Mouse (Mus musculus) monocyte, adult 5-6 weeks (primary cell): Measurements from ENCODE around the gene Galntl5. TPM values are rescaled to one million over a fixed set of nuclear protein-coding genes. Genes with fewer than 3 reads are reported as not detected.

Experiments used
- ATAC-seq: fragments of 153-309, 156-312 bp; replicated peaks from 2 replicates; pipeline ENCODE4 v1.8.0; 2017; ENCODE audit warnings: mild to moderate bottlenecking; ENCODE audit not compliant: low TSS enrichment, insufficient number of reproducible peaks, severe bottlenecking, poor library complexity, low FRiP score
- total RNA-seq: library from RNA; stranded (forward); fragments of 200-1000, 200-491, 200-594 nt; gene quantifications from 3 replicates; pipeline ENCODE4 v1.2.3, GENCODE M21; 2017

Gene Galntl5
- total RNA-seq, 1 experiment from 2014 or later, result not detected

DNA sequence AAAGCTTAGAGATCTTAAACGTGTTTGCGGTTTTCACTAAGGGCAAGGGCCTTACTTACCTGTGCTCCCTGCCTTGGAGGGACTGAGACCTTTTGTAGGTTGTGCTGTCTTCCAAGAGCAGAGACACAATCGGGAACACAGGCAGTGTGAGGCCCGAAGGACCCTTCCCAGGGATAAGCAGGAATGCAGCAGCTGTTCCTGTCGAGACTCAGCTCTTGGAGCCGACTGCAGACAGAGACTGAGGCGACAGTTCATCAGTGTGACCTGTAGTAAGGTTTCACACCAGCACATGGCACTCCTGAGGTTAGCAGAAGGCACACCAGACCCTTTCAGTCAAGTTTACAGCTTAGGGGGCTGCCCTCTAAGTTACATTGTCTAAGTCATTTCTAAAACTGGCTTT lies 81.0 kb downstream of the Galntl5 start:
- ATAC-seq, result no peak

DNA sequence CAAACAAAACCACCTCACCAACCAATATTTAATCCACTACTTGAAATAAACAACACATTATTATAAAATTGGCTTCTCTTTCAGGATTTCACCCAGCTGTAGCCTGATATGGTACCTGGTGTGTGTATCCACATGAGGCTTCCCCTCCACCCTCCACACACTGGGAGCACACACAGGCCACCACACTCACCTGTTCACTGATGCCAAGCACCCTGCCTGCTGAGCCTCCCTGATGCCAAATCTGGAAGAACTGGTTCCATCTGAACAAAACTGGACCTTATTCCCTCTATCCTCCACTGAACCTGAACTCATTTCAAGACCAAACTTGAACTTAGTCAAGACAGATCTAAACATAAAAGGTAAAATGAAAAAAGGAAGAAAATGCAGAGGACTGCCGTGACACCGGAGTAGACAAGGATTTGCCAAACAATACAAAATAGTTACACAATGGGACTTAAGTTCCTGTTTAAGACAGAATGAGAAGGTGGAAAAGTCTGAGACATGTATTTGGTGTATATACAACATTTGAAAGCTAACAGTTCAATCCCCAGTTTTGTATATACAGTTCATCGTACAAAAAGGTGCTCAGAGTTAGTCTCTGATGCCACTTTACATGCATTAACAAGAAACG lies 87.1 kb downstream of the Galntl5 start:
- no peak for ATAC-seq

Other genes starting within 250 kb of the Galntl5 start
- 38.4 to 61.0 TPM (median 57.7 TPM) in 3 replicates for gene Prkag2, start 80.8 kb upstream of the Galntl5 start, total RNA-seq
- gene Galnt11, start 40.4 kb downstream of the Galntl5 start, total RNA-seq, result 25.2 to 51.5 TPM (median 33.3 TPM) in 3 replicates
- gene E130116L18Rik, start 41.7 kb downstream of the Galntl5 start, total RNA-seq, result not detected in 3 replicates